Mouse (Mus musculus): ENCODE data around the gene Liph. TPM values are rescaled to one million over a fixed set of nuclear protein-coding genes. Genes with fewer than 3 reads are reported as not detected.

Gene Liph
- total and polyA plus RNA-seq, 3 experiments = 2.6 to 6.1 (median 3.2) TPM

DNA sequence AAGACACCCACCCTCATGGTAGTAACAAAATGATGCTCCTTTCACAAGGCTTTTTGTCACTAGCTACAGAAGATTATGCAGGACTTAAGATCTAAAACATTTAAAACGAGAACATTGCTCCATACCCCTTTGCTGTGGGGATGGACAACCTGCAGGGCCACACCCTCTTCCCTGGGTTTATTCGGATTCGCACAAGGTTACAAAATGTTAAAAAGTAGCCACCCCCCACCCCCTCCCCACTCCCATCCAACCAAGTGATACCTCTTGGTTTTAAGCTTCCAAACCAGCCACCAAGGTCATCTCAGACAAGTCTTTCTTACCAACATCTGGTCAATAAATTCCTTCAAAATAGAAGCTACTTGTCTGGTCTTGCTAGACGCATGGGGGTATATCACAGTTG is 11.9 kb downstream of the Liph start:
- Histone ChIP-seq H3K36me3 (replicated peaks in 1 of 2; ENCODE audit: control insufficient read depth in 1 of 2, insufficient read depth in 1 of 2, low read length in 1 of 2) (no peaks in the 10 kb centered on the region), H3K9me3 (replicated peaks; ENCODE audit: low read length) (no peaks in the 10 kb centered on the region), H3K27me3 (replicated peaks) (no peaks in the 10 kb centered on the region), H3K27ac (ENCODE audit: insufficient read depth, low read depth) (no peak overlapping the region), H3K4me2 (ENCODE audit: insufficient read depth, low read depth, poor library complexity, severe bottlenecking) (no peak overlapping the region), H3K4me3 (replicated peaks in 1 of 3; ENCODE audit: low read depth in 2 of 3, low read length in 2 of 3, poor library complexity in 1 of 3) (no peak overlapping the region), H3K79me2 (replicated peaks; ENCODE audit: control insufficient read depth, extremely low read depth, insufficient read depth, poor library complexity, severe bottlenecking) (no peaks in the 10 kb centered on the region), H3K9ac (ENCODE audit: insufficient read depth, low read depth) (no peak overlapping the region), H3K4me1 (ENCODE audit: control insufficient read depth in 1 of 2, insufficient read depth in 2 of 2) (peaks cover 3 to 11% of the 10 kb centered on the region in 2 experiments; a peak in 3 of 4 replicates)
- no peak for DNase-seq (ENCODE audit: extremely low read depth)
- dilution Hi-C loops (cut with MboI; ENCODE audit: extremely low pct_ligation_motif_present, extremely low pct_unique_long_range_greater_than_20kb, low sequenced_read_pairs) = no loop called here
- TF ChIP-seq CHD1 (IDR thresholded peaks at IDR 0.05; ENCODE audit: low read depth, low read length) (no peak), JUN (IDR thresholded peaks at IDR 0.05; ENCODE audit: insufficient read depth, low read depth, low read length) (no peak), TBP (conservative IDR thresholded peaks at IDR 0.05; ENCODE audit: low read depth, low read length) (no peak), MAFK (IDR thresholded peaks at IDR 0.05; ENCODE audit: insufficient replicate concordance, low read length) (no peak), EP300 (IDR thresholded peaks at IDR 0.05; ENCODE audit: low read length) (no peak), MAZ (IDR thresholded peaks at IDR 0.05; ENCODE audit: low read depth, low read length) (no peak), MYC (IDR thresholded peaks at IDR 0.05; ENCODE audit: low read depth, low read length) (no peak)
- in situ Hi-C loops (cut with MboI; ENCODE audit: low pct_ligation_motif_present, low pct_unique_long_range_greater_than_20kb, low sequenced_read_pairs) = no loop called here

DNA sequence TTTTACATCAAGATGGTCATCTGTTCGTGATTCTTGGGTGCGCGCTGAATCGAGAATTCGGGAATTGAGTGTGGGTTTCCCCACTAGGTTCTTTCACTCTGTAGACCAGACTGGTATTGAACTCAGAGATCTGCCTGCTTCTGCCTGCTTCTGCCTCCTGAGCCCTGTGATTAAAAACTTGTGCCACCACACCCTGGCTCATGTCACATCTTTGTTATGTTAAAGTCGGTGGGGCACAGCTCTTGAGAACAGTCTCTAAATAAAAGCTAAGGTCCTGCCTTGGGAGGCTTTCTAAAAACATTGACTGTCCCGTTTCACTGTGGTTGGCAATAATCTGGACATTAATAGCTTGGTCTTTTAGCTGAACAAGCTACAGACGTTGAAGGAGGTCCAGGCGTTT is 12.3 kb downstream of the Liph start:
- no peak overlapping the region for H3K4me3 ChIP-seq (replicated peaks in 1 of 3; ENCODE audit: low read depth in 2 of 3, low read length in 2 of 3, poor library complexity in 1 of 3)
- H3K4me1 ChIP-seq (ENCODE audit: control insufficient read depth in 1 of 2, insufficient read depth in 2 of 2) = peaks cover 3 to 7% of the 10 kb centered on the region in 2 experiments; a peak in 3 of 4 replicates
- in situ Hi-C loops (cut with MboI; ENCODE audit: low pct_ligation_motif_present, low pct_unique_long_range_greater_than_20kb, low sequenced_read_pairs) = no loop called here
- no peak overlapping the region for H3K9ac ChIP-seq (ENCODE audit: insufficient read depth, low read depth)
- H3K27ac ChIP-seq (ENCODE audit: insufficient read depth, low read depth) = no peak overlapping the region
- H3K79me2 ChIP-seq (replicated peaks; ENCODE audit: control insufficient read depth, extremely low read depth, insufficient read depth, poor library complexity, severe bottlenecking) = no peaks in the 10 kb centered on the region
- dilution Hi-C loops (cut with MboI; ENCODE audit: extremely low pct_ligation_motif_present, extremely low pct_unique_long_range_greater_than_20kb, low sequenced_read_pairs) = no loop called here
- TF ChIP-seq MXI1 (IDR thresholded peaks at IDR 0.05; ENCODE audit: low read depth, low read length) (no peak), NRF1 (IDR thresholded peaks at IDR 0.05; ENCODE audit: low read depth, low read length) (no peak), MAX (IDR thresholded peaks at IDR 0.05; ENCODE audit: low read length) (no peak), UBTF (IDR thresholded peaks at IDR 0.05; ENCODE audit: low read depth, low read length) (no peak), ZMIZ1 (IDR thresholded peaks at IDR 0.05; ENCODE audit: low read depth, low read length) (no peak), KAT2A (IDR thresholded peaks at IDR 0.05; ENCODE audit: insufficient replicate concordance, low read length) (no peak), IRF4 (IDR thresholded peaks at IDR 0.05; ENCODE audit: low read depth, low read length) (no peak), JUN (IDR thresholded peaks at IDR 0.05; ENCODE audit: insufficient read depth, low read depth, low read length) (no peak), ELF1 (IDR thresholded peaks at IDR 0.05; ENCODE audit: low read depth, low read length) (no peak), CHD1 (IDR thresholded peaks at IDR 0.05; ENCODE audit: low read depth, low read length) (no peak), EP300 (IDR thresholded peaks at IDR 0.05; ENCODE audit: low read length) (no peak), POLR2AphosphoS2 (IDR thresholded peaks at IDR 0.05; ENCODE audit: low read depth, low read length) (no peak), MYC (IDR thresholded peaks at IDR 0.05; ENCODE audit: low read depth, low read length) (no peak), ZNF384 (IDR thresholded peaks at IDR 0.05; ENCODE audit: low read depth, low read length) (no peak), E2F4 (IDR thresholded peaks at IDR 0.05; ENCODE audit: insufficient replicate concordance, low read depth, low read length) (no peak)
- H3K9me3 ChIP-seq (replicated peaks; ENCODE audit: low read length) = no peaks in the 10 kb centered on the region
- no peak overlapping the region for H3K4me2 ChIP-seq (ENCODE audit: insufficient read depth, low read depth, poor library complexity, severe bottlenecking)
- H3K36me3 ChIP-seq (replicated peaks in 1 of 2; ENCODE audit: control insufficient read depth in 1 of 2, insufficient read depth in 1 of 2, low read length in 1 of 2) = no peaks in the 10 kb centered on the region
- H3K27me3 ChIP-seq (replicated peaks) = no peaks in the 10 kb centered on the region
- DNase-seq (ENCODE audit: extremely low read depth) = no peak
